Mouse (Mus musculus) gonadal fat pad, adult 2 months (tissue): ENCODE data around the gene Adk. TPM values are rescaled to one million over a fixed set of nuclear protein-coding genes. Genes with fewer than 3 reads are reported as not detected.
A peak's percentile ranks its signal among the peaks of the same experiment; 100 is the strongest.

Source experiments
- DNase-seq: peaks from one replicate; pipeline ENCODE4 v3.0.0-alpha.2; 2012; ENCODE audit warnings: low read depth
- polyA plus RNA-seq: library from polyadenylated mRNA; depleted of rRNA; stranded (reverse); fragments of >200 nt; gene quantifications from 2 replicates; pipeline ENCODE4 v1.2.3, GENCODE M21; 2012

The Adk gene
- polyA plus RNA-seq, 1 experiment: 85.3 TPM

DNA sequence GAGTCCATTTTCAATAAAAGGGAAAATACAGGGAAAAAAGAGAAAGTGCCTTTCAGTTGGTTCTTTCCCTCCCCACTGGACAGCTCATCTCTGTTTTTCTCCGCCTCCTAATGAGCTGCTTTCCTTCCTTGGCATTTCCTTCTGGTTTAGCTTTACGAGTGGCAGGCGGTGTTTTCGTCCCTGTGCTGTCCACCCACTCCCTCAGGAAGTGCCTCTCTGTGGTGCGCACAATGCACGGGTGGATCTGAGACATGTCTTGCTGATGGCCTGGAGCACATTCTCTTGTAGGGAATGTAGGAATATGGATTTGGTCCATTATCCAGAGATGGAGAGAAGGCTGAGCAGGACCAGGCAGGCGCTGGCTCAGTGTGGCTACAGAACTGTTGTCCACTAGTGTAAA is 47.0 kb downstream of the Adk start:
- DNase-seq: no peak

DNA sequence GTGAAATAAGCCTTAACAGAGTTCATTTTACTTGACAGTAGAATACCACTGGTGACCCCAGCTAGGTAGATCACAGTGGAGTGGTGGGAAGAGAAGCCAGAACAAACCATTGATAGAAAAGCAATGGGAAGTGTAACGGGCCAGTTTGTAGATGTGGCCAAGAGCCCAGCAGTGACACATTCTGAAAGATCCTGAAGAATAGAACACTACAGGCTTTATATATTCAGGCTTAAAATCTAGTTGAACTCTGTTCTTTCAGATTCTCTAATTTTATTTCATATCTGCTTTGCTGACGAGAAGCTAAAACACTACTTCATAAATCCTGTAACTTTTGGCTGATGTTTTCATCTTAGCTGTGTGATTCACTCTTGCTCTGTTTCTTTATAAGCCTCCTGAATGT is 48.5 kb downstream of the Adk start:
- no peak for DNase-seq

DNA sequence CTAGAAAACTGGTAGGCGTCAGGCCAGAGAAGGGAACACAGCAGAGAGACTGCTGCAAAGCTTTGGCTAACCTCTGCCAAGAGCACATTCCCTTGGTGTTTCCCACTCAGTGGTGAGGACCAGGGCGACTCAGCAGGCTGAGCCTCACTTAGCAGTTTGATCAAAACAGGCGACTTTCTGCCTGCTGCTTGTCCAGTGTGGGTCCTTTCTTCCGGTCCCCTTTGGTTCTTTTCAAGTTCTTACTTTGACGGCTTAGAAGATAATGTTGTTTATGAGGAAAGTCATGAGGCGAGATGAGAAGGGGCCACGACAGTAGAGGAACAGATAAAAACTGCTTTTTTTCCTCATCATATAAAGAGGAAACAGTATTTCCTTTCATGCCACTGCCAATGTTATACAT is 49.2 kb downstream of the Adk start:
- no peak for DNase-seq

DNA sequence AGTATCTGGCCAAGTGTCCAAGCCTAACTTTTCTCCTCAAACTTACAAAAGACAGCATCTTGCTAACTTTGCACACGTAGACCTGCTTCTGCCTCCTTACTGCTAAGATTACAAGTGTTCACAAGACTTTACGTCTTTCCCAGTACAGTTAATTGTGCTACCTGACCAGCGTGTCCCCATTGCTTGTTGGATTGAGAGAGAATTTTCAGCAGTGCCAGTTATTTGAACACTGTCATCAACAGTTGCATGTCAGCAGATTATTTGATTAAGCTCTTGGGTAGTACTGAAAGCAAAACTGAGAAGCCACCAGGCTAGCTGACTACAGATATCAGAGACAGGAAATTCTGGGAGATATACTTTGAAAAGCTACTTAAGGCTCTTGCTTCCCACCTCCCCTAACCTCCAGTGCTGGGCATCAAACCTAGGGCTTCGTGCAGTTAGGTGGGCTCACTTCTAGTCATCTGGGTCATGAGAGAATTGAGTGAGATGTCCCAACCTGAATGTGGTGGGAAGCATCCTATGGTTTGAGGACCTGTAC is 50.4 kb downstream of the Adk start:
- DNase-seq: no peak

DNA sequence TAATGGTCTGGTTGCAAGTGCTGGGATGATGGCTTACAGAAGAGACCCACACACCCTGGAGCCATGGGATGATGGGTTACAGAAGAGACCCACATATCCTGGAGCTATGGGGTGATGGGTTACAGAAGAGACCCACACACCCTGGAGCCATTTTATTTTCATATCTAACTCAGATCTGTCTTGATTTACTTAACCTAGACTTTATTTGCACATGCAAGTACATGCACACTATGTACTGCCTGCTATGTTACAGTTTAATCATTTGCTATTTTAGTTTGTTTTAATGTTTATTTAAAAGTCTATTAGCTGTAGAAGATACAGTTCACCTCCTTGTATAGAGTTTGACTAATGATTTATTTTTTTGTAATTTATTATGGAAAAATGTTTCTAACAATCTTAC is 52.7 kb downstream of the Adk start:
- DNase-seq: no peak

DNA sequence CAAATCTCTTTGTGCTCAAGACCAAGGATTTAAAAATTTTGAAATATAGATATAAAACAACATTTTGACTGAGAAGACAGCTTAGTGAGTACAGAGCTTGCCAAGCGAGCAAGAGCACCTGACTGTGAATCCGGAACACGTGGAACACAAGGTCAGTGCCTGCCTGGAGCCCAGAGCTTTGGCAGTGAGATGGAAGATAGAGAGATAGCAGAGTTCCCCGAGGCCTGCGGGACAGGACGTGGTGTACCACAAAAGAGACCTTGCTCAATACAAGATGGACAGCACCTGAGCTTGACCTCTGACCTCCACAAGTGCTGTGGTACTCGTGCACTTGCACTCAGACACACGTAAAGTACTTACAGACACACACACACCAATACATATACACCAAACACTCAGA is 54.2 kb downstream of the Adk start:
- DNase-seq: peak; percentile 70

DNA sequence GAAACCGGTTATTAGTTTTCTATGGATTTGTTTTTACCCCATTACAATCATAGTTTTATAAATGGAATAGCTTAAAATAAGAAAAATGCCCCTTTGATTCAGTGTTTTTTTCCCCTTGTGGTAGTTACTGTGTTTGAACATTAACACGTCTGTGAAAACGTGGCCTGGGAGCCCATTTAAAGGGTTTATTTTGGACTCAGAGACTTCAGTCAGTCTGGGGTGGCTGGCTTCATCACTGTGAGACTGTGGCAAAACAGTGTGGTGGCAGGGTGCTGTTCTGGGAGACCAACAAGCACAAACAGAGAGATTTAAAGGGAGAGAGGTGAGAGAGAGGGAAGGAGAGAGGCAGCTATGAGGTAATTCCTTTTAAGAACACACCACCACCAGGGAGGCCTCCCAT is 55.2 kb downstream of the Adk start:
- DNase-seq: no peak

DNA sequence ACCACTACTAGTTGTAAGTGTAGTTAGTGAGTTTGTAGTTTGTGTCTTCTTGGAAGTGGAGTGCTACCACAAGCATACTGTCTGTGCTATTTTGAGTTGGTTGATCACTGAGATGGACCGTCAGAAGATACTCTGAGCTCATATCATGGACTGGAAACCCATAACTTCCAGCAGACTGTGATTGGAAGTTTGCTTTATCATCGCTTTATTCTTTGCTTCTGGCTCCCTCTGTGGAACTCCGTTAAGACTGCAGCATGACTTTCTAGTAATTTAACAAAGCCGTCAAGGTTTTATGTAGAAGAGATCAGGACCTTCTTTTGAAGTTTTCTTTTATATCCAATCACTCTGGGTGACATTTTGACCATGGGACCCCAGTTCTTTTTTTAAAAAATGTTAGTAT is 58.1 kb downstream of the Adk start:
- no peak for DNase-seq

DNA sequence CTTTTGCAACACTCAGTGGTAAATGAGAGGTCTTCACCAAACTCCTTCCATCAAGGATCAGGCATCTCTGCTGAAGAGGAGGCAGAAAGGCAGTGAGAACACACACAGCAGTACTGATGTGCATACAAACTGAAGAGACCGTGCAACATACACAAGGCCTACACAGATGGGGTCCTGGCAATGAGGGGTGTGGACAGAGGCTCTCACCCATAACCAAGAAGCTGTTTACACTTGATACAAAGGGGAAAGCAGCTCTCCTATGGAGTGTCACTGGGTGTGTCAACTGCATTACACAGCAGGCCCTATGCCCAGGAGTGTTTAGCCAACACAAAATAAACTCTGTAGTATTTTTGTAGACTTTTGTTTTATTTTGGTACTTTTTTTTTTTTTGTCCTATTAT is 59.1 kb downstream of the Adk start:
- no peak for DNase-seq

DNA sequence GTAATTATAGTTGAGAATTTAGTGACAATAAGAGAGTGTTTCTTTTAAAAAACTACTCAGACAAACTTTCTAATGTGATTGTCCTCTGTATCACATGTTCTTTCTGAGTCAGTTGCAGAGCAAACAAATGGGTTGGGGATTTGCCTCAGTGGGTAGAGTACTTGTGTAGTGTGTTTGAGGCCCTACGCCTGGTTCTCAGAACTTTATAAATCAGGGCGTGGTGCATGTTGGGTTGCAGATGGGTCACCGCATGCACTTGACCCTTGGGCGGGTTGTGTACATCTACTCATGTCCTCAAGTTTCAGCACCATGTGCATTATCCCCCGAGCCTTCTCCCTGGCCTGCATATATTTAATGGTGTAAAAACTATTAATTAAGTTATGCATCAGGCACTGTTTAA is 59.8 kb downstream of the Adk start:
- DNase-seq: no peak

DNA sequence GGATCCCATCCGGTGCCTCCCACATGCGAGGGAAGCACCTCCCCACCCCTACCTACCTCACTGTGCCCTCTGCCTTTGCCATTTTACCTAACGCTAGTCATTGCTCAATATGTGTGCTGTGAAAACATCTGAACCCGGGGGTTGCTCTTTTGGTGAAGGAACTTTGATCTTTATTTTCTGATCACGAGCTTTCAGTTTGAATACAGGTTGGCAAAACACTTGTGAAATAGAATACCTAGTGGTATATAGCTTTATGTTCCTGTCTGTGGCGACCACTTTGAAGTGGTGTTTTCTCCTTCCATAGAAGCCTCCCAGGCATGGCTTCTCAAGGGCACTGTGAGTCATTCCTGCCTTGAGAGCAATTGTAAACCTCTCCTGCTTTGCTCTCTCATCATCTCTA is 60.4 kb downstream of the Adk start:
- no peak for DNase-seq

DNA sequence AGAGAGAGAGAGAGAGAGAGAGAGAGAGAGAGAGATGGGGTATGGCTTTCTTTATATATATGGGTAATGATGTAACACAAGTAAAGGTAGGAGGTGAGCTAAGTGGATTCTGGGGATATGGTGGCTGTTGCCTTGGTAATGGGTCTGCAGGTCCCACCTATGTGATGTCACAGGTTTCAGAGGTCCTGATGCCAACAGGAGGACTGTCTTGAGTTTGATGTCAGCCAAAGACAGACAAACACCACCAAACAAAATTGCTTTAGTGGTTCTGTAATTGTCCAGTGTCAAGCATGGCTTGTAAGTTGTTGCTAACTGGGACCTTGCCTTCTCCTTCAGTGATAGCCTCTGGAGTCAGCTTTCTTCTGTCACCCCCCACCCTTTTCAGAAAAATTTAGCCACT is 62.0 kb downstream of the Adk start:
- no peak for DNase-seq

DNA sequence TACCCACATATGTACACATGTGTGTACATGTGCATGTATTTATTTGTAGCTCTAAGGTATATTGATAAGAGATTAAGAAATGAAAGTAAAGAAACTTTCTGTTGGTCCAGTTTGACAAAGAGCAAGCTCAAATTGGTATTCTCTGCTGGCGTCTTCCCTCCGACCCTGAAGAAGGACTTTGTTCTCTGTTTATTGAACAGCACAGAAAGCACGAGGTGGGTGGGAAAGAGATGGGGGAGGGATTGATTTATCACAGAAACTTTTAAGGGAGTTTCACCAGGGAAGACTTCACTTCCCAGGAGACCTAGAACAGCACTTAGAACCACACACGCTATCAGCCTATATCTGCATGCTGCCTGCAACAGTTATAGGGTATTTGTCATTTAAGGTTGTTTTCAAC is 62.9 kb downstream of the Adk start:
- DNase-seq: no peak

DNA sequence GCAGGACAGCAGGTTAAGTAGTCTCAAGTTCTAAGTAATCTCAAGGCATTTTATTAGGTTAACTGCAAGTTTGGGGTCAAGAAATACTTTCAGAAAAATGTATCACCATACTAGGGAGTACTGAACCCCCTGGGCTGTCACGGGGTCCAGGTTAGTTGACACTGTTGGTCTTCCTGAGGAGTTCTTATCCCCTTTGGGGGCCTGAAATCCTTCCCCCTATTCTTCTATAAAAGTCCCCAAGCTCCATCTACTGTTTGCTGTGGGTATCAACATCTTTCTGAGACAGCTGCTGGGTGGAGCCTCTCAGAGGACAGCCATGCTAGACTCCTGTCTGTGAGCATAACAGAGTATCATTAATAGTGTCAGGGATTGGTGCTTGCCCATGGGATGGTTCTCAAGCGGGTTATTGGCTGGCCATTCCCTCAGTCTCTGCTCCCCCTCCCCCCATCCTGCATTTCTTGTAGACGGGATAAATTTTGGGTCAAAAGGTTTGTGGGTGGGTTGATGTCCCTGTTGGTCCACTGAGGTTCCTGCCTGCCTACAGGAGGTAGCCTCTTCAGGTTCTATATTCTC is 63.6 kb downstream of the Adk start:
- no peak for DNase-seq

DNA sequence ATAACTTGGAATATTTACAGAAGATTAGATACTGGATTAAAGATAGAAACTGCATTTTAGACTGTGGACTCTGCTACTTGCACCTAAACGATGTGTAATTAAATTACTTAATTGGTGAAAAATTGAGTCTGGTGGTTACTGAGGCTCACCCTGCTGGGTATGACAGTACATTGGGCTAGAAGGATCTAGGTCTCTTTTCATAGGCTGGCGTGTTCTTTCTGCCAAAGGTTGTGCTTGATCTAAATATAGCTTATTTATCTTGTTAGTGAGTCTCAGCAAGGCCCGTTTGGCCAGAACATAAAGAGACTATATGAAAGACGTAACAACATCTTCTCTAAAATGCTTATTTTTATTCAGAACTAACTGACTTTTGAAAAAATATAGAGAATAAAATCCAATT is 65.7 kb downstream of the Adk start:
- no peak for DNase-seq

DNA sequence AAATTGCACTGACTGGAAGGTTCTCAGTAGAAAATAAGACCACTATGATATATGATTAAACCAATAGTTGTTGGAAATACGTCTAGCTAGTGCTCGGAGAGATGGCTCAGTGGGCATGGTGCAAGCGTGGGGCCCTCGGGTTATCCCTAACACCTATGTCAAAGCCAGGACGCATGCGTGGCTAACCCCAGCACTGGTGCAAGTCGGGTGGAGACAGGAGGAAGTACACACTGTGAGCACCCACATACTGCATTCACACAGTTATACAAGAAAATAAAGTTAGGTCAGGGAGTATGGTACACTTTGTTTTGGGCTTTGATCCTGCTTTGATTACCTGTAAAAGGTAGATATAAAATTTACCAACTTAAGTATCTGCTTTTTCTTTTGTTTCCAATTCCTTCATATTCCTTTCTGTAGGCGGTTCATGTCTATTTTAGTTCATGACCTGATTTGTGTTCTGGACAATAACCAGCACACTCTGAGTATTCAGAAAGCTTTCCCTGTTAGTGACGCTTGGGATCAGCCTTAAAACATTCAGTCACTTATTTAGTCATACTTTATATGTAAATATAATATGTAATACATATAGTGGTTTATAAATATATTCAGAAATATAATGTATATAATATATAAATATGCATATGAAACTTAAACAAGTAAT is 67.4 kb downstream of the Adk start:
- DNase-seq: no peak

DNA sequence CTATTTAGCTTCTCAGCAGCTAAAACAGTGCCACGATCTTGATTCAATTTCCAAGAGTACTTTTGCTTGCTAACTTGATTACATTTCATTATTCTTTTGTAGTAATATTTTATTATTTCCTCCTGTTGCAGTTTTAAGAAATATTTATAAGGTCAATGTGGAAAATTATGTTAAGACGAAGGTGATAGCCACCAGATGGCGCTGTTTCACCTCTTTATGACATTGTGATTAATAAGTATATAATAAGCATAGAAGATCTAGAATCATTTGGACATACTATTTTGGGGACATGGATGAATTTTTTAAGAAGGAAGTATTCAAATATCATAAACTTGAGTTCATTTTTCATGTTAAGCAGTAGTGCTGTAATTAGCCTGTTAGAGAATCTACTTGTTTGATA is 68.1 kb downstream of the Adk start:
- DNase-seq: no peak

DNA sequence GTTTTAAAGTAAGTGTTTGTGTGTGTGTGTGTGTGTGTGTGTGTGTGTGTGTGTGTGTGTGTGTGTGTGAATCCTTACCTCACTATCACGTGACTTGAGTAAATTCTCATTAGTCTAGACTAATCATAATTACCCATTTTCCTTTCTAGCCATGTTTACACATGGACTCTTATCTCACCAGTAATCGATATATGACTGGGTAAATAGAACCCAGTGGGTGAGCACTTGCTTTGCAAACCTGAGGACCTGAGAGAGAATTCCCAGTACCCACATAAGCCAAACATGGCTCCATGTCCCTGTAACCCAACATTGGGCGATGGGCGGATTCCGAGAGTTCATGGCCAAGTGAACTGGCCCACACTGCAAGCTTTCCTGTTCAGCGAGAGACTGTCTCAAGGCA is 74.8 kb downstream of the Adk start:
- no peak for DNase-seq

DNA sequence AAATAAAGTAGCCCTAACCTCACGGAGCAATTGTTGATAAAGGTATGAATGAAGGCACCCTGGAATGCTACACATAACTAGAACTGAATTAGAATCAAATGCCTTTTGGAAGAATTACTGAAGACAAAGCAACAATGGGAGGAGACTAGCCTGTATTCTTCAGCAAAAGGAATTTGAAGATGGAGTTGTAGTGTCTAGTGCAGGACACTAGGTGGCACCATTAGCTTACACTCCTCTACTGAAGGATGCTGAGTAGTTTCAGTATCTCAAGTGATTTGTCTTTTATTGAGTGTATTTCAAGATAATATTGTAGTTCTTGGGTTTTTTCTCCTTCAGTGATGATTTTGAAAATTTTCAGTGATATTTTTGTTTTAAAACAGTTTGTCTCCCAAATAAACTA is 84.5 kb downstream of the Adk start:
- no peak for DNase-seq

DNA sequence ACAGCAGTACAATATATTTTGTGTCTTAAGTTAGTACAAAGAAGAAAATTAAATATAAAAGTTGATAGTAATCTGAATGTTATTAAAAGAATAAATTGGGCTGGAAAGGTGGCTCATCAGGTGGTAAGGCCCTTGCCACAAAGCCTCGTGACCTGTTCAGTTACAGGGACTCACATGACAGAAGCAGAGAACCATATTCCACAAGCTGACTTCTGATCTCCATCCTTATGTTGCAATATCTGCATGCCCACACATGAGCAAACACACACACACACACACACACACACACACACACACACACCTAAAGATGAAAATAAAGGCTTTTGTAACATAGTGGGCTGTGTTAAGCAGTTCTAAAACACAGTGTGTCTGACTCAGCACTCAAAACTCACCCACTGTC is 90.2 kb downstream of the Adk start:
- no peak for DNase-seq

DNA sequence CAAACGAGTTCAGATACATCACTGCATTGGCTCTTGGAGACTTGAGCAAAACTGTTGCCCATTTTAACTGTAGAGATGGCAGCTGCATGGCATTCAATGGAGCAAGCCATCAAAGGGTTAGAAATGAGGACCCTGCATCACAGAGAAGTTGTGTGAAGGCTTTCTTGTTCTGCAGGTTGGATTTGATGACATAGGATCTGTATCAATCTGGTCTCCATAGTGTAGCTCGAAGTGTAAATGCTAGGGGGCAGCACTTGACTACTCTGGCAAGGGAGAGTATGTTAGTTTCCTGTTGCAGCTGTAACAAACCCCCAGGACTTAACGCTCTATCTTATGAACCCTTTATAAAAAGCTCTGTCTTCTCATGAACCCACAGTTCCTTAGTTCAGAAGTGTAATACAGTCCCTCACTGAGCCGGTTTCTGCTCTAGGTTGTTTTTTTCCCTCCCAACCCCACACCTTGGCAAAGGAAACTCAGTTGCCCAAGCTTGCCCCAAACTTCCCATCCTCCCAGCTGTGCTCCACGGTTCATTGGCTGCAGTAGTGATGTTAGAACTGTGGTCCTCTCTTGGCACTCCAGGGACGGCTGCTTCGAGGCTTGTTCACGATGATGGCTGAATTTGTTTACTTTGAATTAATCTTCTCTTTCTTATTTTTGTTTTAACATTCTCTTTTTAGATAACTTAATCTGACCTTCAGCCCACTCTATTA is 91.2 kb downstream of the Adk start:
- peak; percentile 26 for DNase-seq

DNA sequence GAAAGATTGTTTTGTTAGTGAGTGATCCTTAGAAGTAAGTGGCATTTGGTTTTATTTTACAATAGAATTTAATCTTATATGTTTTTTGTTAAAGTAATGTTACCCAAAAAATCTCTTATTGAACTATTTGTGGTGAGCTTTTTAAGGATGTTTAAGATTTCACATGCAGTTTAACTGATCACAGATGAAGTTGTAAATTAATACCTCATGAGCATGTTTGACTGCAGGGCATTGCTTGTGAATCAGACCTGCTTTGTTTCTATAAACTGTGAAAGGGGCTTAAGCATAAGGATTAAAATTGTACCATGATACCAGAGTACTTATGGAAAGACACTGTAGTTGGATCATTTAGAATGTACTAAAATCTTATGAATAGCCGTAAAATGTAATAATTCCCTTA is 94.8 kb downstream of the Adk start:
- DNase-seq: no peak

DNA sequence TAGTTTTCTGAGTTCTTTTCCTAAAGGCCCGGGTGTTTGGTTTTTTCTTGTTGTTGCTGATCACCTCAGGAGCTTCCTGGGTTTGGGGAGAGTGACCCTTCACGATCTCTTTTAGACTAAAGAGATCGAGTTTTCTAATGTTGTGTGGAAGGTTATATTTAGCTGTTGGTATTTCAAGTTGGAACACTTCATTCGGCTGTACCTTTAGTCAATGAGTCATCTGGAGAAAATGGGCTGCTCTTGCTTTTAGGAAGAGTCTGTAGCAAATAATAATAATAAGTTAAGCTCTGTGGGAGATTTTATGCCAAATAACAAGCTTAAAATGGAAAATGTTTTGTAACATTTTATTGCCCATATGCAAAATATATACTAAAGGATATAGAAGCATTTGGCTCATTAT is 97.9 kb downstream of the Adk start:
- no peak for DNase-seq
